Mouse (Mus musculus): ENCODE measurements at regions not wholly inside any gene's neighbourhood (a gene's known extent, or its start where the extent isn't known, plus 50 kb on each side); places are given as distances from the start of the nearest gene placed in this dataset.

DNA sequence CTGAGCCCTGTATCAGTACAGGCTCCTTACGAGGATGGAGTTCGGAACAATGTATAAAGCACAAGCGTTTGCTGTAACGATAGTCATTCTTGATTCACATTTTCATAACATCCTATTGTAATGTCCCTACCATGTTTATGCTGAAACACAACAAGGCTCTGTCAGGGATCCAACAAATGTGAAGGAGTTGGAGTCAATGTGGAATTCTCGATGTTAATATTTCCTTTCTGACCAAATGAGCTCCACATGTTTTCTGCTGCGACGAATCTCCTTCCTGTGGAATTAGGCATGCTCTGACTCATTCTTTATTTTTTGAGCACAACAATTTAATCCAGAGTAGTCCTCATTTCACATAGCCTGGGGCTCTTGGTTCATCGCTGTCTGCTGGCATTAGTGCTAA is 588.0 kb upstream of the N6amt1 start:
- TF ChIP-seq GATA1 (IDR thresholded peaks at IDR 0.05; ENCODE audit: borderline replicate concordance, low read length) (no peak), FLI1 (IDR thresholded peaks at IDR 0.05; ENCODE audit: low read length) (no peak)
